Mouse (Mus musculus) kidney, adult 11 months (tissue): Measurements from ENCODE around the gene Abhd14b.
"Not testable (repeated sequence)": the region's sequence is repeated elsewhere in the genome, so short reads cannot be mapped to it uniquely, and the experiment has no call there.

ENCODE experiments used
- DNase-seq: peaks from one replicate; pipeline ENCODE4 v3.0.0; 2022

Abhd14b gene

DNA sequence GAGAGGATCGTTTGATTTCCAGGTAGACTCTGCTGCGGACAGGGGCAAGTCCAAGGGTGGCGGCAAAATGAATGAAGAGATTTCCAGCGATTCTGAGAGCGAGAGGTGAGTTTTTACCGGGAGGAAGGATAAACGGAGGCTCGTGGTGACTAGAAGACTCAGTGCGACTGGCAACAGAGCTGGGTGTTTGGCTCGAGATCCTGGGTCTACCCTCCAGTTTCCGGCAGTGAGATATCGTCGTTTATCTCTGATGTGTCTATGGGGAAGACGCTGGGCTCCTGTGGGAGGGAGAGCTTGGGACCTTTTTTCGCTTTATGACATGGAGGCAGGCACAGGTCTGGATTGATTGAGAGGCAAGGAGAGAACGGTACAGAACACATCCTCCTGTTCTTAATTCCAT lies 30.4 kb downstream of the Abhd14b start:
- DNase-seq = no peak

DNA sequence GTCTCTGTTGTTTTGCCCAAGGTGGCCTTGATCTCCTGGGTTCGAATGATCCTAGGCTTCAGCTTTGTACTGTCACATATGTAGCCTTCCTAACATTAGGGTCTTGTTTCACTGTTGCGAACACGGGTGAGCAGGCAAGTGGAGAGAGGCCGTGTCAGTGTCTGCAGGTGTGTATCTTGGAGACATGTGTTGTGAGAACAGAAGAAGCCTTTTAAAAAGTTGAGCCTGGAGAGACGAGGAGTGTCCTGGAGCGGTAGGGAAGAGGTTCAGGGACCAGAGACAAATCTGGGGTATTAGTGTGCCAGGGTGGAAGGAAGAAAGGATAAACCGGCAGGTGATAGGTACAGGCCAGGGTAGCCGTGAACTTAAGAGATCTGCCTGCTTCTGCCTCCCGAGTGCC lies 30.8 kb downstream of the Abhd14b start:
- no peak for DNase-seq

DNA sequence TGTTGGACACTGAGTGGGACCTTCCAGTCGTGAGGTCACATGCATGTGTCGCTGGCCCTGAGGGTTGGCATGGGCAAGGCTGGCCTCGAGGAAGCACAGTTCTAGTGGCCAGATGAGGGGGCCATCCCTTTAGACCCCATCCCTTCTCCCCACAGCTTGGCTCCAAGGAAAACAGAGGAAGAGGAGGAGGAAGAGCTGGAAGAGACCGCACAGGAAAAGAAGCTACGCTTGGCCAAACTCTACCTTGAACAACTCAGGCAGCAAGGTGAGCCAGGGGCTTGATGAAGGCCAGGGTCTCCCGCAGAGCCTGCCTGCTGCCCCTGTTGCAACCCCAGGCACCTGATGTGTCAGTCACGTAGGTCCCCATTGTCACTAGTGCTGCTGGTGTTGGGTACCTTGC lies 33.3 kb downstream of the Abhd14b start:
- DNase-seq = no peak

DNA sequence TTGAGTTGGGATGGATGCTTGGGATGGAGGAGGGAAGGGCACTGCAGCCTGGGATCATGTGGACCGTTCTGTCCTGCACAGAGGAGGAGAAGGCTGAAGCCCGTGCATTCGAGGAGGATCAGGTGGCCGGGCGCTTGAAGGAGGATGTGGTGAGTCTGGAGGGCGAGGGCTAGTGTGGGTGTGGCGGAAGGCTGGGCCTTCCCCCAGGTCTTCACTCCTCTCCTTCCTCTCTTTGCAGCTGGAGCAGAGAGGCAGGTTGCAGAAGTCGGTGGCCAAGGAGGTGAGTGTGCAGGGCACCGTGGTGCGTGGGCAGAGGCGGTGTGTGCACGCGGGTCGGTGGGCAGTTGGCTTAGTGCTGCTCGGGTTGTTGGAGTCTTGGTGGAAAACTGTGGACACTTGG lies 33.8 kb downstream of the Abhd14b start:
- DNase-seq = no peak

DNA sequence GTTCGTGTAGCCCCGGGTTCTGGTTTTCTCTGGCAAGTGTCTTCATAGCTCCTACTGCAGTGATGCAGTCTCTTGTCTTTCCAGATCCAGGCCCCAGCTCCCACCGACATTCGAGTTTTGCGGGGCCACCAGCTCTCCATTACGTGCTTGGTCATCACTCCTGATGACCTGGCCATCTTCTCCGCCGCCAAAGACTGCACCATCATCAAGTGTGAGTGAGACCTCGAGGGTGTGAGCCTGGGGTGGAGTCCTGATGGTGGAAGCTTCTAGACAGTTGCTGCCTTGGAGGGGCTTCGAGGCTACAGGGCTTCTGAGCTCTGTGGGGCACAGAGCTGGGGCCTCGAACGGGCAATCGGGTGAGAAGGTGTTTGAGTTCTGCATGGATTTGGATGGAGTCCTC lies 34.4 kb downstream of the Abhd14b start:
- DNase-seq = no peak

DNA sequence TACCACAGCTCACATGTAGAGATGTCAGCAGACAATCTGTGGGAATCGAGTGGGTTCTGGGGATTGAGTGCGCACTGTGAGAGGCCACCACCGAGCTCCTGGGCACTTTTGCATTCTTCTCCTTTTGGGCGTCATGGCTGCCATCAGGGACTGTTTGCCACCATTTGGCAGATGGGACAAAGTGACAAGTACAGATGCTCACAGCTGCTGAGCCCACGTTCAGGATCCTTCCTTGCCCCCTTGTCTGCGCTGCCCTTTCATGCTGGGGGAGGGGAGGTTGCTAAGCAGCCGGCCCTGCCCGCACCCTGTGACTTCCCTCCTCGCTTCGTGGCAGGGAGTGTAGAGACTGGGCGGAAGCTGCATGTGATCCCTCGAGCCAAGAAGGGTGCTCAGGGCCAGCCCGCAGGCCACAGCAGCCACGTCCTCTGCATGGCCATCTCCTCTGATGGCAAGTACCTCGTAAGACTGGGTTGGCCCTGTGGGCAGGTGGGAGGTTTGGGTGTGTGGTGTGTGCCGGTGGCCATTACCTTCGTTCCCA lies 35.4 kb downstream of the Abhd14b start:
- no peak for DNase-seq

DNA sequence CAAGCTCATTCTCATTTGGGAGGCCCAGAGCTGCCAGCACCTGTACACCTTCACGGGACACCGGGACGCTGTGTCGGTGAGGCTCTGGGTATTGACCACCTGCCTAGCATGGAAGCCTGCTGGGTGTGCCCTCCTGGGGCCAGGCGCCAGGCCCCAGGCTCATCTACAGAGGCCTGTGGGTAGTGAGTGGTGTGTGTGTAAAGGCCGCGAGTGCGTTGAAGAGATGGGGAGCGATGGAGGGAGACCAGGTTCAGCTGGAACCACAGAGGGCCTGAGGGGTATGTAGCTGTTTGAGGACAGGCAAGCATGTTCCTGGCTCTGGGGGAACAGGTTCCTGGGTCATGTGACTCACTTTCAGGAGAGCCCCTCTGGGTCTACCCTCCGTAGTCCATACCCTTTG lies 35.9 kb downstream of the Abhd14b start:
- DNase-seq = no peak

DNA sequence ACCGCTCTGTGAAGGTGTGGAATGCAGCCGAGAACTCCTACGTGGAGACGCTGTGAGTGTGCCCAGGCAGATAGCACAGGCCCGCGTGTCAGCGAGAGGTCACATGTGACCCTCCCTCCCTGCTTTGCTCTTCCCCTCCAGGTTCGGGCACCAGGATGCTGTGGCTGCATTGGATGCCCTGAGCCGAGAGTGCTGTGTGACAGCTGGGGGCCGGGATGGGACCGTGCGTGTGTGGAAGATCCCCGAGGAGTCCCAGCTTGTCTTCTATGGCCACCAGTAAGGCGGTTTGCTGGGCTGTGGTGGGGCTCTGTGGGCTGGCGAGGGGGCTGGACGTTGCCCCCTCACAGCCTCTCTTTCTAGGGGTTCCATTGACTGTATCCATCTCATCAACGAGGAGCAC lies 36.3 kb downstream of the Abhd14b start:
- DNase-seq = no peak

DNA sequence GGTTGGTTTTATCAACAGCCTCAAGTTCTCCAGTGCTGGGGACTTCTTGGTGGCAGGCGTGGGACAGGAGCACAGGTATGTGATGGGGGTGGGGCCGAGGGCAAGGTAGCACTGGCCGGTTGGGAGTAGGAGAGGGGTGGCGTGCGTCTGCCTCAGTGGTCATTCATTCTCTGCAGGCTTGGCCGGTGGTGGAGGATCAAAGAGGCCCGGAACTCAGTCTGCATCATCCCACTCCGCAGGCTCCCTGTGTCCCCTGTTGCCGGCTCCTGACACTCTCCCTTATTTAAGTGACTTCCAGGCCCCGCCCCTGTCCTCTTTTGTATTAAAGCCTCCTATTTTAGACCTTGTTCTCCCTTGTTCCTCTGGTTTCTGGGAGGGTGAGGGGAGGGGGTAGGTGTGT lies 37.8 kb downstream of the Abhd14b start:
- DNase-seq = no peak

DNA sequence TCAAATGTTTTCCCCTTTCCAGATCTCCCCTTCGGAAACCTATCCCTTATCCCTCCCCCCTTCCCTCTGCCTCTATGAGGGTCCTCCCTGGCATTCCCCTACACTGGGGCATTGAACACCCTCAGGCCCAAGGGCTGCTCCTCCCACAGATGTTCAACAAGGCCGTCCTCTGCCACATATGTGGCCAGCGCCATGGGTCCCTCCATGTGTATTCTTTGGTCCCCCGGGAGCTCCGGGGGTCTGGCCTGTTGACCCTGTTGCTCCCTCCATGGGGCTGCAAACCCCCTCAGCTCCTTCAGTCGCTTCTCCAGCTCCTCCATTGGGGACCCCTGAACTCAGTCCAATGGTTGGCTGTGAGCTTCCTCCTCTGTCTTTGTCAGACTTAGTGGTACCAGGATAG lies 40.3 kb downstream of the Abhd14b start:
- not testable (repeated sequence) for DNase-seq

DNA sequence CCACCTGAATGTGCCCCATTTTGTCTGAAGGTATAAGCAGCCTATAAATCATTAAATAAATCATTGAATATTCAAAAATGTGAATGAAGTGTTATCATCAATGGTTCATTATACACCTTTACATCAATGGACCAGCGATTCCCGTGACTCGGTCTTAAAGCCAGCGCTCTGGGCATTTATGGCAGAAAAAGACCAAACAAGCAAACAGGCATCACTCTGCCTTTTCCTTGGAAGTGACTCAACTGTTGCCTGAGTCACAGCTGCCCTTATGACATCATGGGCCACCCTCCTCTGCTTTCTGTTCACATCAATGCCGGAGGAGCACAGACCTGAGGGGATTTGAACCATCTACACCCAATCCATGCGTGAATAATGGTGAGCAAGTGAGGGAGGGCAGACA lies 52.4 kb downstream of the Abhd14b start, which contains the start of gene Iqcf1:
TSS of gene Iqcf1 (plus strand) at position 301 of the 400 bp plus-strand sequence.
- no peak for DNase-seq

DNA sequence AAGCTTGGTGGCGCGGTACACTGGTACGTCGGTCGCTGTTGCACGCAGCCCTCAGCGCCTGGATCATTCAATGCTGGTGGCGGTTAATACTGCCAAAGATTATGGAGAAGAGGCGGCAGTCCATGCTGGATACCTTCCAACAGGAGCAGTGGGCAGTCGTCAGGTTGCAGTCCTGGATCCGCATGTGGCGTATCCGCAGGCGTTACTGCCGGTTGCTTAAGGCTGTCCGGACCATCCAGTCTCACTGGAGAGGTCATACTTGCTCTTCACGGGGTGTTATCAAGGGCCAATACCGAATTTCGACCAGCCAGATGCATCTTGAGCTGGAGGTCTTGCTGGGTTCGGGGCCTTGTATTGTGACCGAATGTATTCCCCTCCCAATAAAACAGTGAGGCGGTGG lies 54.6 kb downstream of the Abhd14b start:
- DNase-seq = no peak
